ENCODE assay signal across 7 mouse cellular contexts in the genomic region with DNA sequence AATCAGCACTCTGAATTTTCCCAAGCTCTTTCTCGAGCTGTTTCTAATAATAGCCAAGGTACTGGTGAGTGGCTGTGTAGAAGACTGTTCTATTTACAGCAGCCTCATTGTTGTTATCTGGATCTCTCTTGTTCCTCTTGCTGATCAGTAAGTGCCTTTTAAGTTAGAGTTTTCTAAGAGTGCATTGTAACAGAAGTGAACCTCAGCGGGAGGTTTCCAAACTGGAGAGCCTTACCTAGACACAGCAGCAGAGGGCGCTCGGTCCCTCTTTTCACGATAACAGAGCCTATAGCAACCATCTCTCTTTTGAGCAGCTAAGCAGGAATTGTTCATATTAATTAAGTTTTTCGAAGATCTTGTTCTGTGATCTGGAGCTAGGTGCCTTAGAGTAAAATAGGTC.
DNase-seq lines count a peak whose midpoint lies in the region; ATAC-seq and TF ChIP-seq lines count a peak whose summit lies in the region.

No protein-coding gene starts in this region.

- H3K27me3 ChIP-seq in Patski = no peaks in the 10 kb centered on the region
- no peaks in the 10 kb centered on the region for H3K27me3 ChIP-seq in forebrain, embryonic 15.5 days
- H3K27me3 ChIP-seq in hindbrain, embryonic 10.5 days (ENCODE audit: insufficient read depth, poor library complexity, severe bottlenecking) = peaks cover 44% of the 10 kb centered on the region

- peak overlapping the region; percentile 20 for H3K4me2 ChIP-seq in forebrain, embryonic 15.5 days (replicated peaks)

- DNase-seq in Patski (ENCODE audit: low read depth, low spot score) = no peak
- peak; percentile 60 for DNase-seq in cerebellum, adult 11 months
- DNase-seq in hindbrain, embryonic 10.5 days (ENCODE audit: low spot score) = peak; percentile 81
- DNase-seq in layer of hippocampus, postnatal 10 days (ENCODE audit: low spot score in 2 of 2) = peak; percentile 86 to 88
- peak; percentile 62 for DNase-seq in right cerebral cortex, postnatal 25 days

- peak; percentile 94 for TF ChIP-seq CTCF in Patski (IDR thresholded peaks at IDR 0.05)

- H3K4me1 ChIP-seq in forebrain, embryonic 15.5 days = peaks cover 28% of the 10 kb centered on the region
- peaks cover 34% of the 10 kb centered on the region for H3K4me1 ChIP-seq in hindbrain, embryonic 10.5 days (replicated peaks)

- H3K36me3 ChIP-seq in forebrain, embryonic 15.5 days = no peaks in the 10 kb centered on the region
- no peaks in the 10 kb centered on the region for H3K36me3 ChIP-seq in hindbrain, embryonic 10.5 days

- peak overlapping the region; percentile 88 for H3K27ac ChIP-seq in forebrain, embryonic 15.5 days (replicated peaks)
- peak overlapping the region; percentile 73; the same call in 1 of the 2 replicates for H3K27ac ChIP-seq in hindbrain, embryonic 10.5 days

- H3K9ac ChIP-seq in forebrain, embryonic 15.5 days (replicated peaks) = no peak overlapping the region

- no peaks in the 10 kb centered on the region for H3K9me3 ChIP-seq in forebrain, embryonic 15.5 days
- H3K9me3 ChIP-seq in hindbrain, embryonic 10.5 days = no peaks in the 10 kb centered on the region

- WGBS in forebrain, embryonic 15.5 days = 1% methylated on average over 6 of the region's 6 CpGs
- 7% methylated on average over 6 of the region's 6 CpGs for WGBS in hindbrain, embryonic 10.5 days

- no peak overlapping the region for H3K4me3 ChIP-seq in forebrain, embryonic 15.5 days
- H3K4me3 ChIP-seq in hindbrain, embryonic 10.5 days = no peak overlapping the region

- ATAC-seq in Patski = no peak
- peak; percentile 9; the same call in 1 of the 2 replicates for ATAC-seq in forebrain, embryonic 15.5 days (replicated peaks)
- peak; percentile 62; the same call in 1 of the 2 replicates for ATAC-seq in megakaryocyte, adult 5-6 weeks (ENCODE audit: poor library complexity, severe bottlenecking)

- CTCF ChIA-PET in Patski (lab: Charles Lee) = interaction anchor here (0.7 to 1.8 kb wide), 11 partner anchors 8 to 1027 kb away, joined by 3 to 6 read pairs (median 4); no protein-coding TSS in a partner anchor

- in situ Hi-C loops in Patski (cut with MboI; ENCODE audit: low pct_unique_long_range_greater_than_20kb) = loop anchor here (5.0 to 25.0 kb wide), 4 partner anchors 245 to 1030 kb away; no protein-coding TSS in a partner anchor

- POLR2A ChIA-PET in Patski (lab: Charles Lee) = no interaction called here
